Comparison of ENCODE assay signal across 8 mouse cellular contexts in the genomic region with DNA sequence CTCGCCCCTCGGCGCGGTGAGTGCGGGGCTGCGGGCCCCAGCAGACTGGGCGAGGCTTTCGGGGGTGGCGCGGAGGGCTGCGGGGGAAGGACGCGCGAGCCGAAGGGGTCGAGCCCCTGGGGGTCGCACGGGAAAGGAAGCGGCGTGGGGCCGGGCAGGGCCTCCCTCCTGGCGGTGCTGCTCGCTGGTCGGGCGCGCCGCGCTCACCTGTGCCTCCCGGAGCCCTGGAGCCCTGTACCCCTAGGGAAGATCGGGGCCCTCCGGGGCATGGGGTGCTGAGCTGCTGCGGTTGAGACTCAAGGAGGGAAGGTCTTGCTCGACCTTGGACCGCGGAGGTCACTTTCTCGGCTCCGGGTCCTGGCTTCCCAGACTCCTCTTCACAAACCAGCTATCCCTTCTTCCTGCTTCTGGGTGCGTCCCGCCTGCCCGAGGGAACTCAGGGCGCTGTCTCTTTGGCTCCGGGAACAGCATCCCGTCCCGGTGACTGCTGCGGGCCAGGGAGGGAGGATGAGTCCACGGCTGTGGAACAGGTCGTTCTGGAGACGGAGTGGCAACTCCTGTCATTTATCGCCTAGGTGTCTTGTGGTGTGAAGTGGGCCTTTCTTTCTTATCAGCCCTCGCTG. TPM values are rescaled to one million over a fixed set of nuclear protein-coding genes. Genes with fewer than 3 reads are reported as not detected.
DNase-seq lines count a peak whose midpoint lies in the region; ATAC-seq and TF ChIP-seq lines count a peak whose summit lies in the region.

No protein-coding gene starts in this region.

- H3K9me3 ChIP-seq in CH12.LX (replicated peaks; ENCODE audit: low read length): no peaks in the 10 kb centered on the region
- no peaks in the 10 kb centered on the region for H3K9me3 ChIP-seq in heart, embryonic 13.5 days
- no peaks in the 10 kb centered on the region for H3K9me3 ChIP-seq in kidney, embryonic 16.5 days (ENCODE audit: low read length)

- peak overlapping the region; percentile 97 for H3K4me2 ChIP-seq in CH12.LX (ENCODE audit: insufficient read depth, low read depth, poor library complexity, severe bottlenecking)
- peak overlapping the region; percentile 98 for H3K4me2 ChIP-seq in heart, embryonic 13.5 days
- peak overlapping the region; percentile 98 for H3K4me2 ChIP-seq in kidney, embryonic 16.5 days (replicated peaks; ENCODE audit: low read depth, low read length)

- TF ChIP-seq CTCF in CH12.LX (conservative IDR thresholded peaks at IDR 0.05 in 1 of 2, IDR thresholded peaks at IDR 0.05 in 1 of 2; ENCODE audit: low read depth in 2 of 2, low read length in 2 of 2): no peak
- no peak for TF ChIP-seq CTCF in cortical plate, adult 2 months (IDR thresholded peaks at IDR 0.05; ENCODE audit: extremely low read depth, insufficient read depth, low read length)

- H3K9ac ChIP-seq in CH12.LX (ENCODE audit: insufficient read depth, low read depth): peak overlapping the region; percentile 69
- peak overlapping the region; percentile 82 for H3K9ac ChIP-seq in heart, embryonic 13.5 days
- peak overlapping the region; percentile 81 for H3K9ac ChIP-seq in kidney, embryonic 16.5 days (replicated peaks; ENCODE audit: low read length)

- no peak for TF ChIP-seq EP300 in CH12.LX (IDR thresholded peaks at IDR 0.05; ENCODE audit: low read length)

- TF ChIP-seq POLR2A in CH12.LX (IDR thresholded peaks at IDR 0.05; ENCODE audit: low read depth, low read length): no peak
- TF ChIP-seq POLR2A in cortical plate, adult 2 months (IDR thresholded peaks at IDR 0.05; ENCODE audit: extremely low read depth, insufficient read depth, low read length): no peak

- H3K79me2 ChIP-seq in CH12.LX (replicated peaks; ENCODE audit: control insufficient read depth, extremely low read depth, insufficient read depth, poor library complexity, severe bottlenecking): peaks cover 5% of the 10 kb centered on the region

- no peak for DNase-seq in CH12.LX (ENCODE audit: extremely low read depth)
- DNase-seq in Muller cell, postnatal 12 days (ENCODE audit: inconsistent ontology term): peak; percentile 58
- DNase-seq in lung, postnatal 10 days: peak; percentile 25
- peak; percentile 43 for DNase-seq in retina, embryonic 14.5 days (ENCODE audit: low spot score)
- no peak for DNase-seq in ovary, adult 18-20 months (ENCODE audit: low spot score)

- peak overlapping the region; percentile 75 to 89 (median 81) for H3K4me3 ChIP-seq in CH12.LX (replicated peaks in 1 of 3; ENCODE audit: low read depth in 2 of 3, low read length in 2 of 3, poor library complexity in 1 of 3)
- H3K4me3 ChIP-seq in cortical plate, adult 2 months (ENCODE audit: insufficient read depth, low read length): peak overlapping the region; percentile 49
- H3K4me3 ChIP-seq in heart, embryonic 13.5 days: peak overlapping the region; percentile 71
- H3K4me3 ChIP-seq in kidney, embryonic 16.5 days (ENCODE audit: low read length): peak overlapping the region; percentile 80

- H3K27ac ChIP-seq in CH12.LX (ENCODE audit: insufficient read depth, low read depth): no peak overlapping the region
- peak overlapping the region; percentile 33 for H3K27ac ChIP-seq in cortical plate, adult 2 months (ENCODE audit: insufficient read depth, low read length)
- H3K27ac ChIP-seq in heart, embryonic 13.5 days (replicated peaks): no peak overlapping the region
- no peak overlapping the region for H3K27ac ChIP-seq in kidney, embryonic 16.5 days (ENCODE audit: low read length)

- peaks cover 18 to 44% of the 10 kb centered on the region in 2 experiments for H3K4me1 ChIP-seq in CH12.LX (ENCODE audit: control insufficient read depth in 1 of 2, insufficient read depth in 2 of 2)
- no peaks in the 10 kb centered on the region for H3K4me1 ChIP-seq in cortical plate, adult 2 months (ENCODE audit: control insufficient read depth, insufficient read depth, low read length)
- peaks cover 14% of the 10 kb centered on the region for H3K4me1 ChIP-seq in heart, embryonic 13.5 days
- peaks cover 13% of the 10 kb centered on the region for H3K4me1 ChIP-seq in kidney, embryonic 16.5 days (ENCODE audit: insufficient read depth, low read length)

- ATAC-seq in heart, embryonic 13.5 days (ENCODE audit: extremely low read depth, insufficient number of reproducible peaks, low FRiP score, low TSS enrichment): no peak
- ATAC-seq in kidney, embryonic 16.5 days (ENCODE audit: low FRiP score, low TSS enrichment): peak; percentile 81

- dilution Hi-C loops in CH12.LX (cut with MboI; ENCODE audit: extremely low pct_ligation_motif_present, extremely low pct_unique_long_range_greater_than_20kb, low sequenced_read_pairs): no loop called here

- H3K27me3 ChIP-seq in CH12.LX (replicated peaks): no peaks in the 10 kb centered on the region
- H3K27me3 ChIP-seq in heart, embryonic 13.5 days (replicated peaks): peaks cover 85% of the 10 kb centered on the region
- H3K27me3 ChIP-seq in kidney, embryonic 16.5 days (ENCODE audit: insufficient read depth, low read length): peaks cover 24% of the 10 kb centered on the region

- H3K36me3 ChIP-seq in CH12.LX (replicated peaks in 1 of 2; ENCODE audit: control insufficient read depth in 1 of 2, insufficient read depth in 1 of 2, low read length in 1 of 2): no peaks in the 10 kb centered on the region
- H3K36me3 ChIP-seq in heart, embryonic 13.5 days: no peaks in the 10 kb centered on the region
- H3K36me3 ChIP-seq in kidney, embryonic 16.5 days (ENCODE audit: insufficient read depth, low read length): no peaks in the 10 kb centered on the region

- in situ Hi-C loops in CH12.LX (cut with MboI; ENCODE audit: low pct_ligation_motif_present, low pct_unique_long_range_greater_than_20kb, low sequenced_read_pairs): loop anchor here (5.0 kb wide), 1 partner anchor 103 kb away; a partner anchor contains a TSS

- under 1% methylated on average over 38 of the region's 50 CpGs for WGBS in heart, embryonic 13.5 days
- under 1% methylated on average over 32 of the region's 50 CpGs for WGBS in kidney, embryonic 16.5 days

- no peak for TF ChIP-seq RAD21 in CH12.LX (IDR thresholded peaks at IDR 0.05; ENCODE audit: low read depth, low read length)

TF ChIP-seq in CH12.LX, 34 proteins besides CTCF, POLR2A, EP300 and RAD21:
- TF ChIP-seq CHD2 (IDR thresholded peaks at IDR 0.05; ENCODE audit: low read length) (no peak), MXI1 (IDR thresholded peaks at IDR 0.05; ENCODE audit: low read depth, low read length) (peak; percentile 19; the same call in 1 of the 2 replicates), UBTF (IDR thresholded peaks at IDR 0.05; ENCODE audit: low read depth, low read length) (peak; percentile 80; the same call in 1 of the 2 replicates), NRF1 (IDR thresholded peaks at IDR 0.05; ENCODE audit: low read depth, low read length) (0 out of 2 replicates have a peak, but pooled peaks have one; percentile 5), SIN3A (IDR thresholded peaks at IDR 0.05; ENCODE audit: low read length) (peak; percentile 34; the same call in 1 of the 2 replicates), ELF1 (IDR thresholded peaks at IDR 0.05; ENCODE audit: low read depth, low read length) (no peak)

RNA-seq across cellular contexts. Expression of a gene that starts 0.4 kb away (rescaled TPM):
- total RNA-seq in CH12.LX (2012; rRNA removed) (4.4 and 5.3 TPM in 2 replicates), CH12.LX (2014; rRNA removed) (8.3 and 8.6 TPM in 2 replicates)
- 11.6 and 11.9 TPM in 2 replicates for polyA plus RNA-seq in CH12.LX (2012; ENCODE audit: insufficient read length, low read depth)
- 10.4 and 11.9 TPM in 2 replicates for polyA plus RNA-seq in cortical plate, adult 2 months (2012; rRNA removed)
- polyA plus RNA-seq in heart, embryonic 13.5 days (2015; fragmentation: Nextera tagmentation; extraction: Ambion mirVana): 2.1 and 2.4 TPM in 2 replicates
- 20.5 and 22.0 TPM in 2 replicates for polyA plus RNA-seq in kidney, embryonic 16.5 days (2015; fragmentation: Nextera tagmentation; extraction: Ambion mirVana)

RNA-seq across cellular contexts. Expression of a gene that starts 56.1 kb away (rescaled TPM):
- 20.0 and 27.1 TPM in 2 replicates for total RNA-seq in CH12.LX (2012; rRNA removed)
- total RNA-seq in CH12.LX (2014; rRNA removed): 29.4 and 32.2 TPM in 2 replicates
- 20.7 and 23.0 TPM in 2 replicates for polyA plus RNA-seq in CH12.LX (2012; ENCODE audit: insufficient read length, low read depth)
- polyA plus RNA-seq in cortical plate, adult 2 months (2012; rRNA removed): 12.7 and 13.0 TPM in 2 replicates
- 10.3 and 14.8 TPM in 2 replicates for polyA plus RNA-seq in heart, embryonic 13.5 days (2015; fragmentation: Nextera tagmentation; extraction: Ambion mirVana)
- polyA plus RNA-seq in kidney, embryonic 16.5 days (2015; fragmentation: Nextera tagmentation; extraction: Ambion mirVana): 15.4 and 16.7 TPM in 2 replicates

RNA-seq across cellular contexts. Expression of a gene that starts 56.2 kb away (rescaled TPM):
- 51.2 and 65.9 TPM in 2 replicates for total RNA-seq in CH12.LX (2012; rRNA removed)
- 37.1 and 55.3 TPM in 2 replicates for total RNA-seq in CH12.LX (2014; rRNA removed)
- polyA plus RNA-seq in CH12.LX (2012; ENCODE audit: insufficient read length, low read depth): 117 and 161 TPM in 2 replicates
- polyA plus RNA-seq in cortical plate, adult 2 months (2012; rRNA removed): 38.6 and 38.7 TPM in 2 replicates
- 55.4 and 57.9 TPM in 2 replicates for polyA plus RNA-seq in heart, embryonic 13.5 days (2015; fragmentation: Nextera tagmentation; extraction: Ambion mirVana)
- polyA plus RNA-seq in kidney, embryonic 16.5 days (2015; fragmentation: Nextera tagmentation; extraction: Ambion mirVana): 72.0 and 72.6 TPM in 2 replicates

Comparison
In these comparisons a context has a peak if more than half of its experiments do, and no peak if none do; other contexts are left out.
1. DNase-seq: peak in Muller cell, postnatal 12 days (single experiment), lung, postnatal 10 days (single experiment) and retina, embryonic 14.5 days (single experiment); none in CH12.LX (single experiment) and ovary, adult 18-20 months (single experiment).
2. Peak in every context shown above with its lines, with median percentiles within 50 percentile points of each other: H3K4me2 ChIP-seq, H3K4me3 ChIP-seq and H3K9ac ChIP-seq.